Mouse (Mus musculus) right cerebral cortex, postnatal 10 days (tissue): Measurements from ENCODE around the gene 4930558K02Rik.

Experiments used
- DNase-seq, 2 experiments: peaks; one replicate each; pipeline ENCODE4 v3.0.0; 2021; ENCODE audit warnings: low spot score in 2 of 2

Gene 4930558K02Rik

DNA sequence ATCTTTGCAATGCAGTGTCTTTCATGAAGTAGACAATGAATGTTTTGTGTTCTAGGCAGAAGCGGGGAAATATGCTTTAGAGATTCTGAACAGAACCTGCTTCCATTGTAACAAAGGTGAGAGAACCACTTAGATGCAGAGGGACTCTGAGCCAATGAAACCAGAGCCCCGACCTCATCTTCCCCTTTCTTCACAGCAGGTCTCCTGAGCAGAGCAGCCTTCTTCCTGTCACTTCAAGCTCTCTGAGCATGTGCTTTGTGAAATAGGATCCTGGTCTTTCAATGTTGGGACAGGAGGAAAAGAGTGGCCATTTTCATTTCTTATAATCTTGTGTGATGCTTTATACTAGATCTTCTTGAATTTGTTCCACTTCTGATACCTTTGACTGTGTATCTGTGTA is 79.3 kb downstream of the 4930558K02Rik start:
- DNase-seq, result no peak

DNA sequence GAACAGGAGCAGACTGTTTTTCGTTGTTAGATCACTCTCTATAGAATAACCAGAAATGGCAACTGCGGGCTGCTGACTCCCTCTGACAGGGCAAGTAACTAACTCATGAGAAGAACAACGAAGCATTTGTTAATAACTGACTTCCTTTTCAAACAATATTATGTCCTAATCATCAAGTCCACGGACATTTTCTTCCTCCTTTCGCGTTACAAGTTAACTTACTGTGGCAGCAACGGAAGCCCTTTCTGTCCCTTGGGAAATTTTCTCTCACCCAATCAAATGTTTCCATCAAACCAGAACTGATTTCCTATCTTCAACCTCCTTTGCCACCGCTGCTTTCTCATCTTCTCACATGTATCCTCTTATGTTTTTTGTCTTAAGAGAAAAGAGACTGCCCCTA is 82.2 kb downstream of the 4930558K02Rik start:
- DNase-seq, result no peak

DNA sequence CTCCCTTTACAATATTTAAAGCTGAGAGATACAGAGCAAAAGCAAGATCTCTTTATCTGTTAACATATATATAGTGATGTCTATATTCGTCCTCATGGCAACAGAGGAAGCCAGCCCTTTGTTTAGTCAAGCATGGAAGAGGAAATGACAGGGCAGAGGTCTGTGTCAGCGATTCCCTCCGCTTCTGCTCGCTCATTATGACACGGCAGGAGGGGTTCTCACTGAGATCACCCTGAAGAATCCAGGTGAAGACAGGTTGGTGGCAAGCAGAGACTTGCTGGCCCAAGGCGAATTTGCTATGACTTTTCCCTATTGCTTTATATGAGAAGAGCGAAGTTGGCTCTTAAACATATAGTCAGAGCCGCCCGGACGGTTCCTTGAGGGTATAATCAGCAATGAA is 83.3 kb downstream of the 4930558K02Rik start:
- DNase-seq, result peak in 1 of 2 experiments; percentile 24

DNA sequence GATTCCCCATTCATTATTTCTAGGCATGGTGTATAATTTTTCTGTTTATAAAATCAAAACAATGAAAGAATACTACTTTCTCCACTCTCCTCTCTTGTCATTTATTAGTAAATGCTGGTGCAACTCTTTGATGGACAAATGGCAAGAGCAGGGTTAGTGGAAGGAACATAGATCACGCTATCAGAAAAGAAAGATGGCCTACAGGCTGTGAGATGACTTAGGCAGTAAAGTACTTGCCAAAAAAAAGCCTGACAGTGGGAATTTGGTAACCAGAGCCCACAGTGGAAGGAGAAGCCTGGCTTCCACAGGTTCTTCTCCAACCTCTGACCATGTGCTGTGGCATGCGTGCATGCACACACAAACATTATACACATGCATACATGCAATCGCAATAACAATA is 84.4 kb downstream of the 4930558K02Rik start:
- DNase-seq, result no peak

DNA sequence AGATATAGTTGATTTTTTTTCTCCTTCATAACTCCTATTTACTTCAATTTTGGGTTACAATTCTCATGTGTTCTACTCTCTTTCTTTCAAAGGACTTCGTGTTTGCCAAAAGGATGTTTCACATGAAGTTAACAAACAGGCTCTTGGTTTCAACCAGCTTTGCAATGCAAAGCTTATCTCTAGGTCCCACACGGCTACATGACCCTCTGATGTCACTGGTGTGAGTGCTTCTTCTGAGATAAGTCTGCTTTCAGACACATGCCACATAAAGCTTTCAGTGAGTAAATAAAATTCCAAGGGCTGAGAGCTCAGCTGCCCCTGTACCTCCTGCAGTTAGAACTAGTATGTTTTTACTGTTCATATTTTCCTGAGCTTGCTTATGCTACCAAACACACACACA is 84.9 kb downstream of the 4930558K02Rik start:
- no peak for DNase-seq

DNA sequence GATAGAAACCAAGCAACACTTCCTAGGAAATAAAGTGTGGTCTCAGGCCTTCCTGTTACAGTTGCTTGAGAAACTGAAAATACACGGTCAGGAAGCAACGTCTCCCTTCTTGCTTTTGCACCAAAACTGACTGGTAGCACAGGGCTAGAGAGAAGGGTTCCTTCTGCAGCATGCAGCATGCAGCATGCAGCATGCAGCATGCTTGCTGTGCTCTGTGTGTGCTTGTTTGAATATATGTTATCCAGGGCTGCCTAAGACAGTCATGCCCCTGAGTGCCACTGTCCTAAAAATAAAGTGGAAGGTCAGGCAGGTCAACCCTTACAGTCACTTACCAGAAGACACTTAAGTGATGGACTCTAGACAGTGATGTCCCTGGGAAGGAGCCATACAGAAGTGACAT is 85.3 kb downstream of the 4930558K02Rik start:
- no peak for DNase-seq
